Mouse (Mus musculus): ENCODE results near the gene Fam228b.
"Not testable (repeated sequence)": the region's sequence is repeated elsewhere in the genome, so short reads cannot be mapped to it uniquely, and the experiment has no call there.

The Fam228b gene

DNA sequence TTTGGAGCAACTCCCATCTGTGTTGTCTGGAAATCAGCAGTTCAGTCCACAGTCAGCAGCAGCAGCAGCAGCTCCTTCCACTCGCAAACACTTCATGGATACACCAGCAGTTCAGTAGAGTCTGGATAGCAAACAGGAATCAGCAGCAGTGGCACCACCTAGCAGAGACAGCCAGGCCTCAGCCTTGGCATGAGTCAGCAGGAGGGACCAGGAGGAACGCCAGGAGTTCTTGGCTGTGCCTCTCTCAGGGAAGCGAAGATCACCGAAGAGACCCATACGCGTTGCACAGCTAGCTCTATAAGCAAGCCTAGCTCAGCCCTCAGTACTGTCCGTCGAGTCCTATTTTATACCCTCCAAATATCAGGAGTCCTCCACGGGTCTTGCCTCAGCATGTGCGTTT is 24.6 kb downstream of the Fam228b start:
- in situ Hi-C loops (cut with MboI; ENCODE audit: low sequenced_read_pairs) = no loop called here

DNA sequence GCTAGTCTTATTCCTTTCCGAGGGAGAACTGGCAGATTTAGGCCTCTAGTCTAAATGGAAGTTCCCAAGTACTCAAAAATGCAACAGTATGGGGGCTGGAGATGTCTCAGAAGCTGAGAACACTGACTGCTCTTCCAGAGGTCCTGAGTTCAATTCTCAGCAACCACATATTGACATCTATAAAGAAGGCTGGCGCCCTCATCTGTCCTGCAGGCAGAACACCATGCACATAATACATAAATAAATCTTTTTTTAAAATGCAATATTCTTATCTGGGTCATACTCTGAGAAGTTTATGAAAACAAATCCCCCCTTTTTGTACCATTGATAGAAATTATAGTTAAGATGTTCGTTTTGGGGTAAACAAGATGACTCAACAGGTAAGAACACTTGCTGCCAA is 26.9 kb downstream of the Fam228b start:
- in situ Hi-C loops (cut with MboI; ENCODE audit: low sequenced_read_pairs) = no loop called here

DNA sequence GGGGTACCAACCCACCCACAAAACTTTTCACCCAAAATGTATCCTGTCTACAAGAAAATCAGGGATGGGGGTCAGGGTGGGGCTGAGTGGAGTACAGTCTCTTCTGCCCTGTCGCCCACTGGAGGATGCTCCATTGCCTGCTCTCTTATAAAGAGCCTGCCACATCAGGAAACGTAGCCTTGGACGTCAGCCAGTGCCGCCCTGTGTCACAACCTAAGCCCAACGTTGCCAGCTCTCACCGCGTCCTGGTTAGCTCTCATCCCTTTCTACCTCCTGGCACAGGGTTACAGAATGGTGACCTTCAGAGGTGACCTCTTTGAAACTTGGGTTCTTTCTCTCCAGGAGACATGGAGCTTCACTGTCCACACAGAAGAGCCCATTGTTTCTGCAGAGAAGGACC is 28.2 kb downstream of the Fam228b start:
- in situ Hi-C loops (cut with MboI; ENCODE audit: low sequenced_read_pairs) = no loop called here

DNA sequence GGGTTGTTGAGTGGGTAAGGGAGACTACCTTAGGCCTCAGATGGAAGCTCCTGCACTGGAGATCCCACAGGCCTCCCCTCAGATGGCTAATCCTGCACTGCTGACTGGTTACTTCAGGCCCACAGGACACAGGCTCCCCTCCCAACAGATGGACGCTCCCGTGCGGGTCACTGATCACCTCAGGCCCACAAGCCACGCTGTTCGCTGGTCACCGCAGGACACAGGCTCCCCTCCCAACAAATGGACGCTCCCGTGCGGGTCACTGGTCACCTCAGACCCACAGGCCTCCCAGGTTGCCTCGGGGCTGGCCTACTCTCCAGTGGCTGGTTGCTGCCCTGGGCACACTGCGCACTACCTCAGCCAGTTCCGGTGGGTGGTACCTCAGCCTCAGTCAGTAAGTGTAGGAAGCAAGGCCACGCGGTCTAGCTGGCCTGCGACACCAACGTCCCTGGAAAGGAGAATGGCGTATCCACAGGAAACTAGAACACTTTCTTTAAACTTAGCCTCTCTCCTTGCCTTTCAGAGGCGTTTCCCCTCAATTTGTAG is 31.0 kb downstream of the Fam228b start, which contains the start of gene Fam228a:
Gene Fam228a (minus strand): TSS at position 400 of the 546 bp plus-strand sequence.
- in situ Hi-C loops (cut with MboI; ENCODE audit: low sequenced_read_pairs) = no loop called here

DNA sequence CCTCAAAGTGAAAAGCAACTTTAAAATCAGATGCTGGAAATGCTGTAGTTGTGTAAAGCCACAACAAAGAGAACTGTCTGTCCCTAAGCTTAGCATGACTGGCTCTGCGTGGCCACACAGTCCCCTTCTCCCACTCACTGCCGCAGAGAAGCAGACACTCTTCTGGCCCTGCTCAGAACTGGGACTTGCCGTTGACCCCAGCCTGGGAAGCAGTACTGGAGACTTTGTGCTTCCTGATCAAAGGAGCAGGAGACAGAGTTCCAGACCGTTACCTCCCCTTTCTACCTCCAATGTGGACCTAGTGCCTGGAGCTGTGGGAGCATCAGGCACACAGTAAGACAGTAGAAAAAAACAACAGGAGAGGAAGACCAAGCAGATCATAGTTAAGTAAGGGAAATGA is 36.7 kb downstream of the Fam228b start:
- in situ Hi-C loops (cut with MboI; ENCODE audit: low sequenced_read_pairs) = no loop called here

DNA sequence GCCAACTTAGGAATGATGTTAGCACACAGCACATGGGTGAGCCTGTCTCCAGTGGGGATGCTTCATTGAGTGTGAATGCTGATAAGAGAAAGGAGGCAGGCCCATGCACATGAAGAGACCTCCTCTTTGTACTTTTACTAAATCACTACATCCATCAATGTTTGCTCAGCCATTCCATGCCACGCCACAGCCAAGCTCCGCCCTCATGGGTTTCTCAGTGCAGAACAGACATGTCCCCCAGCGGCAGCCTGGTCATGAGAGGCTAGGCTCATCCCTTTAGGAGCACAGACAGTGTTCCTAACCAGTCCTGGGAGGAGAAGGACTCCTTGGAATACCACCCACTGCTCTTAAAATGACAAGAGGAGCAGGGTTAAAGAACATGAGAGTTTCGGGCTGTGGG is 37.4 kb downstream of the Fam228b start:
- in situ Hi-C loops (cut with MboI; ENCODE audit: low sequenced_read_pairs) = no loop called here

- in situ Hi-C loops (cut with MboI; ENCODE audit: low sequenced_read_pairs) = no loop called here
These were observed 39.9 kb downstream of the Fam228b start for GRCm38 (mm10) chr12:4729165-4729564.

DNA sequence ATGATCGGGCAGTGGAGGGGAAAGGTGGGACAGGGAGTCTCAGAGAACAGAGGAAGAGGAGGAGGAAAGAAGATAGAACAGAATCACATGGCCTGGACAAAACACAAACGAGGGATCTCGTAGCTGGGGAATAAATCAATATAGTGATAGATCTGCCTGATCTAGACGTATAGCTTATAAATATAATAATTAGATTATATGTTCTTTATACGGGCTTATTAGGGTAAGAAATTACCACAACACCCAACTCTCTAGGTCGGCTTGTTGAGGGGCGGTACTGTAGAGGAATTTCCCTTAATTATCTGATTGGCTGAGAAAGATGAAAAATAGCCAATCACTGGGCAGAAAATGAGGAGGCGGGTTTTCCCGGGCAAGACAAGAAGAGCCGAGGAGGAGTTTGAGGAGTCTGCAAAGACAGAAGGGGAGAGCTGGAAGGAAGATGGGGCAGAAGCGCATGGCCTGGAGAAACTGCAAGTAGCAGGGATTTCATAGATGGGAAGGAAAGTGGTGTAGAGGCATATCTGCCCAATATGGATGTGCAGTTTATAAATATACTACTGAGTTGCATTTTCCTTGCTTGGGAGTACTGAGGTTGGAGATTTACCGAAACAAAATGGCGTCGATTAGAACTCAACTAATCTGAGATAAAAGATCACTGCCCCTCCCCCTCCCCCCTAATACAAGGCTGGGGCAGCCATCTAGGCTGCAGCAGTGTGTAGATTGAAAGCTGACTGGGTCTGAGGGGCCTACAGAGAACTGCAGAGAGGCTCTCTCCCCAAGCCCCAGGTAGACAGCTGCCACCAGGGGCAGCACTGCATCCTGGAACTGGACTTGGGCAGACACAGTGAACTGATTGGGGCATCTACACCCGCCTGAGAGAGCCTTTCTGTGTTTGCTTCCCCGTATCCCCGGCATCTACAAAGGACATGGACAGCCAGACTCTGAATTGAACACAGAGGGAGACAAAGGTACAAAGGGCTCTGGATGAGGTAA is 49.0 kb downstream of the Fam228b start:
- in situ Hi-C loops (cut with MboI; ENCODE audit: low sequenced_read_pairs) = no loop called here

- in situ Hi-C loops (cut with MboI; ENCODE audit: low sequenced_read_pairs) = no loop called here
These were observed 49.9 kb downstream of the Fam228b start for GRCm38 (mm10) chr12:4719066-4719761.

GRCm38 (mm10) chr12:4717417-4717816 is 51.6 kb downstream of the Fam228b start:
- in situ Hi-C loops (cut with MboI; ENCODE audit: low sequenced_read_pairs) = no loop called here

DNA sequence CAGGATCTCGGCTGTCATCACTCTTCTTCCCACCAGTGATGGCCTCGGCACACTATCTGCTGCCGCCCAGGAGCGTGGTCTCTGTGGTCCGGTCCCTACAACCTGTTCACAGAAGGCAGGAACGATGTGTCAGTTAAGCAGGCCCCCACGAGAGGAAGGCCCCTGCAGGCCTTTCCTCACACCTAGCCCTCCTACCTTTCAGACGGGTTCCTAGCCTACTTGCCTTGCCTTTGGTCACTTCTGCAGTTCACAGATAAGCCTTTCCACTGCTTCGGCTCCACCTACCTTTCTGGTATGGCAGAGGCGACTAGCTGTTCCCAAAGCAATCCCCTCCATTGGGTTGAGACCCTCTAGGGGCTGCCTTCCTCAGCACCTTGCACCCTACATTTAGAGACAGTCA is 53.5 kb downstream of the Fam228b start:
- in situ Hi-C loops (cut with MboI; ENCODE audit: low sequenced_read_pairs) = no loop called here

- in situ Hi-C loops (cut with MboI; ENCODE audit: low sequenced_read_pairs) = no loop called here
These were observed 55.7 kb downstream of the Fam228b start for GRCm38 (mm10) chr12:4713361-4713760.

- in situ Hi-C loops (cut with MboI; ENCODE audit: low sequenced_read_pairs) = no loop called here
These were observed 59.1 kb downstream of the Fam228b start for GRCm38 (mm10) chr12:4709926-4710325.

GRCm38 (mm10) chr12:4708881-4709604 is 60.0 kb downstream of the Fam228b start:
- in situ Hi-C loops (cut with MboI; ENCODE audit: low sequenced_read_pairs) = no loop called here

- in situ Hi-C loops (cut with MboI; ENCODE audit: low sequenced_read_pairs) = no loop called here
These were observed 60.8 kb downstream of the Fam228b start for GRCm38 (mm10) chr12:4708296-4708695.

- in situ Hi-C loops (cut with MboI; ENCODE audit: low sequenced_read_pairs) = no loop called here
These were observed 61.5 kb downstream of the Fam228b start for GRCm38 (mm10) chr12:4707488-4708017.

GRCm38 (mm10) chr12:4706901-4707300 is 62.2 kb downstream of the Fam228b start:
- in situ Hi-C loops (cut with MboI; ENCODE audit: low sequenced_read_pairs) = no loop called here

DNA sequence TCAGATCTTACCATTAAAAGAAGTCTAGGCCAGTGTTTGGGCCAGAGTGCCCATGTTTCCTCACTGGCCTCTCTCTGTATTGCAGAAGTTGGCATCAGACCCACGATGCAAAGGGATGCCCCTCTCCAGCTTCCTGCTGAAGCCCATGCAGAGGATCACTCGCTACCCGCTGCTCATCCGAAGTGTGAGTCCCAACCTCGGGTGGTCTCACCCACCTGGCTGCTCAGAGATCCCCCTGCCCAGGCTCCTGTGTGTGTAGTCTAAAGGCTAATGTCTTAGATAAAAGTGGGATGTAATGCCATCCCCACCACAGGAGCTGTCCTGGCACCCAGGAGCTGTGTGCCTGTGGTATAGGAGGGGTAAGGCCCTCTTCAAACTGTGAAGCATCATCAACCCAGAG is 62.9 kb downstream of the Fam228b start:
- in situ Hi-C loops (cut with MboI; ENCODE audit: low sequenced_read_pairs) = no loop called here

- in situ Hi-C loops (cut with MboI; ENCODE audit: low sequenced_read_pairs) = not testable (repeated sequence)
These were observed 63.4 kb downstream of the Fam228b start for GRCm38 (mm10) chr12:4705626-4706025.

- in situ Hi-C loops (cut with MboI; ENCODE audit: low sequenced_read_pairs) = no loop called here
These were observed 74.5 kb downstream of the Fam228b start for GRCm38 (mm10) chr12:4694534-4694933.

- in situ Hi-C loops (cut with MboI; ENCODE audit: low sequenced_read_pairs) = no loop called here
These were observed 77.9 kb downstream of the Fam228b start for GRCm38 (mm10) chr12:4691193-4691592.
